Mouse (Mus musculus) colon, adult 2 months (tissue): Measurements from ENCODE around the gene Net1. TPM values are rescaled to one million over a fixed set of nuclear protein-coding genes. Genes with fewer than 3 reads are reported as not detected.

Source experiments
- polyA plus RNA-seq: library from polyadenylated mRNA; depleted of rRNA; stranded (reverse); fragments of >200 nt; gene quantifications from 2 replicates; pipeline ENCODE4 v1.2.3, GENCODE M21; 2012; rRNA removed

Net1 gene
- 44.2 and 47.6 TPM in 2 replicates for polyA plus RNA-seq

GRCm38 (mm10) chr13:3917571-3918311, at the start of gene Net1, which contains the start of gene Tubal3:
Gene Net1 (minus strand): TSS chr13:3918220.
Gene Tubal3 (plus strand): TSS chr13:3918274.

DNA sequence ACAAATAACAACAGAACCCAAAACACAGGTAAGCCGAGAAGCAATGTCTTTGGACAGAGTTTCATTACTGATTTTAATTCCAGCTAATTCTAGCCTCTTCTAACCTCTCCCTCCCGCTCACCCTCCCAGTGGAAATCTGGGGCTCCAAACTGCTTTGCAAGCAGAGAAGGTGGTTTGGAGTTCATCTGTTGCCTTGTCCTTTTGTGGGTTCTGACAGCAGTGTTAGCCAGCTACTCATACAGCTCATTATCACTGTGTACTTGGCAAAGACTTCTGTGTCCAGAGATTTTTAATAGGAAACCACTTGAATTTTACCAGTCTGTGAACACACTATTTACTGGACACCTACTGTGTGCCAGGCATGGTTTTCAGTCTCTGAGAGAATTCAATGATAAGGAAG, 27.2 kb upstream of the Net1 start, which contains the start of gene Ucn3:
Gene Ucn3, minus strand, starts transcription at position 101 of the 400 bp plus-strand sequence.

DNA sequence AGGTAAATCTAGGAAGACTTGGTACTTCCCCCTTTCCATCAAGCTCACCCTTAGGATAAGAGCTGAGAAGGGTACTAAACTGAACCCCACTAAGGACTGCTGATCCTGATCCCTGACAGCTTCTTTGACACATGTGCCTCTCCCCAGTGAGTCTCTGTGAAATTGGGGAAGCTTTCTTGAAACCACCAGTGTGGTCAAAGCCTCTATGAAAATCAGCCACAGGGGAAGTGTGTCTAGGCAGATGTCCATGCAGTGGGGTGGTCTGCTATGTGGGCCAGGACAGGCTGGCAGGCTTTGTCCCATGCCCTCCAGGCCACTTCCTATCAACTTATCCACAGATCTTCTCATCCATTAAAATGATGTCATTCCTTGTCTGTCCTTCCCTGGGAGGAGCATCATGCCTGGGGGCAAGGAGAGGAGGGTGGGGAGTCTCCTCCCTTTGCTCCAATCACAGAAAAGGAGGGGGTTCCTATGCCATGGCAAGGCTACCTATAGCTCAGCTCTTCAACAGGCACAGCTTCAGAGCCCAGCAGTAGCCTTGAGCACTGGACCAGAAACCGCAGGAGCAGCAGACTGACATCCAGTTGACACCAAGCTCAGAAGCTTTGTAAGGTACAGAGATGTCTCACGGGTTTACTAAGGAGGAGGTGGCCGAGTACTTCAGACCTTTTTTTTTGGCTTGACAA, 64.2 kb downstream of the Net1 start, which contains the start of gene Calm5:
Gene Calm5, plus strand, starts transcription at position 526 of the 686 bp plus-strand sequence.

GRCm38 (mm10) chr13:3837312-3837807, 80.7 kb downstream of the Net1 start, which contains the start of gene Calm4:
Gene Calm4 (plus strand): TSS chr13:3837757.

Other genes starting within 250 kb of the Net1 start
- not detected in 2 replicates for gene Calml3, start 113.9 kb downstream of the Net1 start, polyA plus RNA-seq
- gene Calm4, start 80.5 kb downstream of the Net1 start, polyA plus RNA-seq = not detected in 2 replicates
- not detected in 2 replicates for gene Calm5, start 64.0 kb downstream of the Net1 start, polyA plus RNA-seq
- gene Tubal3, start 54 bp upstream of the Net1 start, polyA plus RNA-seq = 7.3 and 7.5 TPM in 2 replicates
- 0.07 TPM in 1 of 2 replicates, not detected in the other for gene Ucn3, start 27.1 kb upstream of the Net1 start, polyA plus RNA-seq
- 6.6 and 11.7 TPM in 2 replicates for gene Akr1c14, start 130.8 kb upstream of the Net1 start, polyA plus RNA-seq
- gene Akr1c18, start 232.4 kb upstream of the Net1 start, polyA plus RNA-seq = not detected in 2 replicates